Mouse (Mus musculus) cerebellum, adult 2 months (tissue): ENCODE results near the gene Cfap70.

Experiments used
- CTCF ChIP-seq: fragments of 200-500 bp; IDR thresholded peaks from 2 replicates; pipeline ENCODE4 v1.5.1; 2011; ENCODE audit warnings: low read depth, mild to moderate bottlenecking, control low read depth, low read length, moderate library complexity, borderline replicate concordance; ENCODE audit not compliant: insufficient read depth
- POLR2A ChIP-seq: fragments of 200-500 bp; IDR thresholded peaks from 2 replicates; pipeline ENCODE4 v1.6.1; 2011; ENCODE audit warnings: low read length, control low read depth, borderline replicate concordance; ENCODE audit not compliant: insufficient read depth

DNA sequence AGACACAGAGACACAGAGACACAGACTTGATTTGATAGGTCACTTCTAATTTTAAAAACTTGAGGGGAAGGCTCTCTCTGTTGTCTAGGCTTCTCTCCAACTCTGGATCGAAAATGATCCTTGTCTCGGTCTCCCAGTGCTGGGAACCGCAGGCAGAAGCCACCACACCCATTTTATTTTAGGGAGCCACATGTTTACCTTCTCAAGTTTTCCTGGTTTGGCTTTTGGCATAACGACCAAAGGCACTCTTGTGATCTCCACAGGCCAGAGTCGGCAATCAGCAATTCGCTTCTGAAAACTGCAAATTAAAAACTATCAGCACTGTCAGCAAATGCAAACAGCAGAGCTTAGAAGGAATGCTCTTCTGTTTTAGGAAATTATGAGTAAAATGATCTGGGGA is 20.3 kb downstream of the Cfap70 start:
- TF ChIP-seq CTCF = no peak
- TF ChIP-seq POLR2A = no peak
